Mouse (Mus musculus) thymus, adult 18-20 months (tissue): Measurements from ENCODE around the gene Cyp1a1.
A peak's percentile ranks its signal among the peaks of the same experiment; 100 is the strongest.

ENCODE experiments used
- DNase-seq, 2 experiments: peaks; one replicate each; pipeline ENCODE4 v3.0.0; 2022; ENCODE audit warnings: mixed read lengths in 2 of 2

The Cyp1a1 gene

GRCm38 (mm10) chr9:57706496-57706895 is 18.8 kb downstream of the Cyp1a1 start:
- no peak for DNase-seq

GRCm38 (mm10) chr9:57708068-57708719 is 20.5 kb downstream of the Cyp1a1 start, which contains the start of gene Edc3:
Edc3 (plus strand) TSS chr9:57708540.
- peak; percentile 72 to 82 for DNase-seq

DNA sequence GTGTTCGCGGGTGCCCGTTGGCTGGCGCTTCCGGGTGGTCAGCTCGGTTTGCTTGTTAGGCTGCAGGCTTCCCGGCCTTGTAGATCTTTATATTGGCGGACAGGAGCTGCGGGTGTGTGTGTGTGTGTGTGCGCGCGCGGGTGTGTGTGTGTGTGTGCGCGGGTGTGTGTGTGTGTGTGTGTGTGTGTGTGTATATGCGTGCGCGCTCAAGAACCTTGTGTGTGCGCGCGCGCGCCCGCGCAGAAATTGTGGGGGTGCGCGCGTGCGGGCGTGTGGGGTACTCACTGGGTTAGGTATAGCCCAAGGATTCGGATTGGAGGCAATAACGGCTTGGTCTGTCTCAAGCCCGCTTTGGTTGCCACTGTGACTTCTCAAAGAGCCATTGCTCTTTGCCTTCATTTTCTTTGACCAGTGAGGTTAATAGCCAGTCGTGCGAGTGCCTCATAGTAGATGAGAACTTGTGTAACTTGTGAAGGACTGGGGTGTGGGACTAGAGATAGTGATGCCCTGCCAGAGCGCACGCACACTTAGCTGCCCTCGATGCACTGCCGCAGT is 21.1 kb downstream of the Cyp1a1 start:
- DNase-seq: no peak

DNA sequence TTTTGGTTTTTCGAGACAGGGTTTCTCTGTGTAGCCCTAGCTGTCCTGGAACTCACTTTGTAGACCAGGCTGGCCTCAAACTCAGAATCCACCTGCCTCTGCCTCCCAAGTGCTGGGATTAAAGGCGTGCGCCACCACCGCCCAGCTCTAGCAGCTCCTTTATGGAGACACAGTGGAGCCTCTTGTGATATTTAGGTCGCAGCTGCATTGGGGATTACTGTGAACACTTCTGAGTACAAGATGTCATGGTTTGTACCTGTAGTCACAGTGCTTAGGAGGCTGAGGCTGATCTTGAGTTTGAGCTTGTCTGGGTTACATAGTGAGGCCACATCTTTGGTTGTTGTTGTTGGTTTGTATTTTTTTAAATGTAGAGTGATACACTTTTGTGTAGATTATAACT is 22.5 kb downstream of the Cyp1a1 start:
- peak in 1 of 2 experiments; percentile 23 for DNase-seq

GRCm38 (mm10) chr9:57712194-57712593 is 24.5 kb downstream of the Cyp1a1 start:
- DNase-seq: no peak

- no peak for DNase-seq
Measured at GRCm38 (mm10) chr9:57718408-57718807, 30.7 kb downstream of the Cyp1a1 start.

DNA sequence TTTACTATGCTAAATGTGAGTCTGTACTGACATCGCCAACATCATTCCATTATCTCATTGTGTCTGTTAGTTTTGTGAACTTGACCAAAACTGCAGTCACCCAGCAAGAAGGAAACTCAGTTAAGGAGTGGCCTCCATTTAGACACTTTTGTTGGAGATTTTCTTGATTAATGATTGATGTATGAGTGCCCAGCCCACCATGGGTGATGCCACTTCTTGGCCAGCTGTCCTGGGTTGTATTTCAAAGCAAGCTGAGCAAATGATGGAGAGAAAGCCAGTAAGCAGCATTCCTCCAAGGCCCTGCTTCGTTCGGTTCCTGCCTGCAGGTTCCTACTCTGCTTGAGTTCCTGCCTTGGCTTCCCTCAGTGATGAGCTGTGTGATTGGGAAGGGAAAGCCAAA is 33.0 kb downstream of the Cyp1a1 start:
- DNase-seq: no peak

- DNase-seq: no peak
Measured at GRCm38 (mm10) chr9:57722371-57722770, 34.6 kb downstream of the Cyp1a1 start.

- DNase-seq: no peak
Measured at GRCm38 (mm10) chr9:57723315-57723715, 35.6 kb downstream of the Cyp1a1 start.

GRCm38 (mm10) chr9:57723796-57724195 is 36.1 kb downstream of the Cyp1a1 start:
- no peak for DNase-seq

- DNase-seq: no peak
Measured at GRCm38 (mm10) chr9:57724701-57725100, 37.0 kb downstream of the Cyp1a1 start.

- no peak for DNase-seq
Measured at GRCm38 (mm10) chr9:57728312-57728711, 40.6 kb downstream of the Cyp1a1 start.

GRCm38 (mm10) chr9:57733606-57734005 is 45.9 kb downstream of the Cyp1a1 start:
- no peak for DNase-seq

GRCm38 (mm10) chr9:57739863-57740262 is 52.1 kb downstream of the Cyp1a1 start:
- DNase-seq: no peak

DNA sequence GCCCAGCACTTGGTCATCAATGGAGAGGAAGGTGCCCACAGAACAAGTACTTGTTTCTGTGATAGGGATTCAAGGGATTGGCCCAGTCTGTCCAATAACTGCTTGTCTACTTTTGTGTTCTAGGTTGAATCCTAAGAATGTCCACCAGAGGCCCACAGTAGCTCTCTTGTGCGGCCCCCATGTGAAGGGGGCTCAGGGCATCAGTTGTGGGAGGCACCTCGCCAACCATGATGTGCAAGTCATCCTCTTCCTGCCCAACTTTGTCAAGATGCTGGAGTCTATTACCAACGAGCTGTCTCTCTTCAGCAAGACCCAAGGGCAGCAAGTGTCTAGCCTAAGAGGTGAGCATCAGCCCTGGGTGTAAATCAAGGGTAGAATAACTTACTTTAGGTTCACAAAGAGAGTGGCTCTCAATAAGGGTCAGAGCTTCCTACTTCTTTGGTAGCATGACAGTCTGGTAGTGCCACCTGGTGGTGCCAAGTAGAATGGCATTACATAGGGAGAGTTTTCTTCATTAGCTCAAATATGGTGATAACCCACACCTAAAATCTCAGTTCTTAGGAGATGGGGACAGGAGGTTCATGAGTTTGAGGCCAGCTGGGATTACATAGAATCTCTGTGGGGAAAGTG is 56.8 kb downstream of the Cyp1a1 start:
- DNase-seq: no peak

DNA sequence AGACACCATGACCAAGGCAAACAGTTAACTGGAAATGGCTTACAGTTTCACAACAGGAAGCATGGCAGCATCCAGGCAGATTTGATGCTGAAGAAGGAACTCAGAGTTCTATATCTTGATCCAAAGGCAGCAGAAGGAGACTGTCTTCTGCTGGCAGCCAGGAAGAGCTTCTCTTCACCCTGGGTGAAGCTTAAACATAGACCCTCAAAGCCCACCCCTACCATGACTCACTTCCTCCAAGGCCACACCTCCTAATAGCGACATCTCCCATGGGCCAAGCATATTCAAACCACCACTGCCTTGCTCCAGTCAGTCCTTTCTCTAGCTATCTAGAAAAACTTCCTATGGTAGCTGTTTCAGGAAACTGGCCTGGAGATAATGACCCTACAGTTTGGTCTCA is 59.3 kb downstream of the Cyp1a1 start:
- no peak for DNase-seq

DNA sequence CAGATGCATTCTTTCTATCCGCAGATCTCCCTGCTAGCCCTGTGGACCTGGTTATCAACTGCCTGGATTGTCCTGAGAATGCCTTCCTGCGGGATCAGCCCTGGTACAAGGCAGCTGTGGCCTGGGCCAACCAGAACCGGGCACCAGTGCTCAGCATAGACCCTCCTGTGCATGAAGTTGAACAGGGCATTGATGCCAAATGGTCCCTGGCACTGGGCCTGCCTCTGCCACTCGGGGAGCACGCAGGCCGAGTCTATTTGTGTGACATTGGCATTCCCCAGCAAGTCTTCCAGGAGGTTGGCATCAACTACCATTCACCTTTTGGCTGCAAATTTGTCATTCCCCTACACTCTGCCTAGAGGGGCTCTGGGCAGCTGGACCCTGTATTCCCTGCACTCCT is 60.4 kb downstream of the Cyp1a1 start:
- no peak for DNase-seq

GRCm38 (mm10) chr9:57748831-57749230 is 61.1 kb downstream of the Cyp1a1 start:
- no peak for DNase-seq

DNA sequence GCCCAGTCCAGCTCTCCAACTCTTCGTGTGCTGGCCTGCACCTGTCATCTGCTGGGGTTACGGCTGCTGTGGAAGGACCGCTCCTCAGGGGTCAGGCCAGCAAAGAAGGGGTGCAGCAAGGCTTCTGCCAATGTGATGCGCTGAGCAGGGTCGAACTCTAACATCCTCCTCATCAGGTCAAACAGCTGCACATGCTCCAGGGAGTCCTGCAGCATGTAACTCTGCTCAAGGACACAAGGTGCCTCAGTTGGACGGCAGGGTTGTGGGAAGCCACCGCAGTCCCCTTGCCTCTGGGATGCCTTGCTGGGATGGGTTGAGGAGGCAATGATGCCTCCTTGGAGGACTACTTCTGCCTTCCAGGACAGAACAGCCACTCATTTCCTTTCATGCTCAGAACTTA is 63.2 kb downstream of the Cyp1a1 start:
- no peak for DNase-seq
